Mouse (Mus musculus): Measurements from ENCODE around the gene Sspn. TPM values are rescaled to one million over a fixed set of nuclear protein-coding genes. Genes with fewer than 3 reads are reported as not detected.

The Sspn gene
- total RNA-seq (2014; fragmentation: Nextera tagmentation), result not detected in 2 replicates
- 0.06 and 0.11 TPM in 2 replicates for total RNA-seq (2017)
- not detected in 2 replicates for polyA plus RNA-seq (2012)

DNA sequence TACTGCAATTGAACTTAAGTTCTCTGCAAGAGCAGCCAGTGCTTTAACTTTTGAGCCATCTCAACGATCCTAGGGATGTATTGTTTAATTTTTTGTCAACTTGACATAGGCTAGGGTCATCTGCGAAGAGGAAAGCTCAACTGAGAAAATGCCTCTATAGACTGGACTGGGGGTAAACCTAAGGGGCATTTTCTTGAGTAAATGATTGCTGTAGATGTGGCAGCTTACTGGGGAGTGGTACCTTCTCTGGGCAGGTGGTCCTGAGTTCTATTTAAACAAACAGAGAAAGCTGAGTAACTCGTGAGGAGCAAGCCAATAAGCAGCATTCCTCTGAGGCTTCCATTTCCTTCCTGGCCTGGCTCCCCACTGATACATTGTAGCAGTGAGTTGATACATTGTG is at the start of gene Sspn:
Gene Sspn, plus strand, starts transcription at position 301 of the 400 bp plus-strand sequence.
- no peaks in the 10 kb centered on the region for H3K4me1 ChIP-seq (ENCODE audit: insufficient read depth, low read depth, low read length)
- TF ChIP-seq POLR2AphosphoS5 (IDR thresholded peaks at IDR 0.05; ENCODE audit: insufficient replicate concordance, low read depth, low read length), result no peak
- TF ChIP-seq CTCF (IDR thresholded peaks at IDR 0.05; ENCODE audit: low read depth, low read length), result no peak
- TF ChIP-seq GATA2 (IDR thresholded peaks at IDR 0.05; ENCODE audit: borderline replicate concordance, low read depth, low read length), result no peak
- TF ChIP-seq TAL1 (conservative IDR thresholded peaks at IDR 0.05; ENCODE audit: low read depth, low read length), result no peak
- TF ChIP-seq GATA1 (IDR thresholded peaks at IDR 0.05; ENCODE audit: borderline replicate concordance, low read length), result no peak
- no peak within 1 kb of the TSS for H3K4me3 ChIP-seq (ENCODE audit: low read depth, low read length)
- ATAC-seq (ENCODE audit: extremely low read depth, insufficient number of reproducible peaks, low FRiP score, poor library complexity, severe bottlenecking), result no peak
- peaks cover 67% of the 10 kb centered on the region for H3K9me3 ChIP-seq (replicated peaks)
- no peaks in the 10 kb centered on the region; the same call in 1 of the 2 replicates for H3K27me3 ChIP-seq (ENCODE audit: insufficient read depth, low read length)
- no peak for DNase-seq (ENCODE audit: low spot score)
- H3K36me3 ChIP-seq (replicated peaks), result no peaks in the 10 kb centered on the region

DNA sequence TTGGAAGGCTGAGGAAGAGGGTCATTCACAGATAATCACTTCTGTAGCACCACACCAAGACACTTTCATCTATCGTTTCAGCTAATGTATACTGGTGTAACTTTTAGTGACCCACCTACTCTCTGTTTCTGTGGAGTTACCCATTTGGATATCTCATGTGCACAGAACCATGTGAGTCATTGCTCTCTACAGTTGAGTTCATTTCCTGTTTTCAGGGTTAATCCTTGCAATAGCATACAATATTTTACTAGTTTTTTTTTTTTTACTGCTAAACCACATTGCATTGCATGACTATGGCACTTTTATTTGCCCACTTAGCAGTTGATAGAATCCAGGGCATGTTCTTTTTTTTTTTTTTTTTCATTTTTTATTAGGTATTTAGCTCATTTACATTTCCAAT is 48.4 kb upstream of the Sspn start:
- Histone ChIP-seq H3K27me3 (ENCODE audit: insufficient read depth, low read length) (no peaks in the 10 kb centered on the region), H3K36me3 (replicated peaks) (no peaks in the 10 kb centered on the region), H3K4me3 (ENCODE audit: low read depth, low read length) (no peak overlapping the region), H3K9me3 (replicated peaks) (peaks cover 57% of the 10 kb centered on the region), H3K4me1 (ENCODE audit: insufficient read depth, low read depth, low read length) (no peaks in the 10 kb centered on the region)
- no peak for TF ChIP-seq GATA1 (IDR thresholded peaks at IDR 0.05; ENCODE audit: borderline replicate concordance, low read length)
- TF ChIP-seq POLR2AphosphoS5 (IDR thresholded peaks at IDR 0.05; ENCODE audit: insufficient replicate concordance, low read depth, low read length), result no peak
- no peak for DNase-seq (ENCODE audit: low spot score)
- ATAC-seq (ENCODE audit: extremely low read depth, insufficient number of reproducible peaks, low FRiP score, poor library complexity, severe bottlenecking), result no peak

DNA sequence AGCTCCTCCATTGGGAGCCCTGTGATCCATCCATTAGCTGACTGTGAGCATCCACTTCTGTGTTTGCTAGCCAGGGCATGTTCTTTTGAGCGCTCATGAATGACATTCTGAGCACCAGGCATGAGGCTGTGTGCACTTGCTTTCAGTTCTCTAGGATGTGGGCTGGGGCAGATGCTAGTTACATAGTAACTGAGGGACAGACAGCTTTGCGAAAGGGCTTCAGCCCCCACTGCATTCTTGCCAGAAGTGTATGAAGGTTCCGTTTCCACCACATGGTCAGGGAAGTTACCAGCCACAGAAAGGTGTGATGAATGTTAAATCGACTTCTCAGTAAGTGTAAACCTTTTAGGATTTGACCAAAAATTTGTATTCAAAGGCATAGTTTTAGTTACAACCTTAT is 47.8 kb upstream of the Sspn start:
- H3K4me1 ChIP-seq (ENCODE audit: insufficient read depth, low read depth, low read length), result no peaks in the 10 kb centered on the region
- no peaks in the 10 kb centered on the region for H3K27me3 ChIP-seq (ENCODE audit: insufficient read depth, low read length)
- peaks cover 54% of the 10 kb centered on the region for H3K9me3 ChIP-seq (replicated peaks)
- no peak overlapping the region for H3K4me3 ChIP-seq (ENCODE audit: low read depth, low read length)
- no peak for DNase-seq (ENCODE audit: low spot score)
- TF ChIP-seq GATA2 (IDR thresholded peaks at IDR 0.05; ENCODE audit: borderline replicate concordance, low read depth, low read length) (no peak), CTCF (IDR thresholded peaks at IDR 0.05; ENCODE audit: low read depth, low read length) (no peak), TAL1 (conservative IDR thresholded peaks at IDR 0.05; ENCODE audit: low read depth, low read length) (no peak), GATA1 (IDR thresholded peaks at IDR 0.05; ENCODE audit: borderline replicate concordance, low read length) (no peak), POLR2AphosphoS5 (IDR thresholded peaks at IDR 0.05; ENCODE audit: insufficient replicate concordance, low read depth, low read length) (no peak)
- no peaks in the 10 kb centered on the region for H3K36me3 ChIP-seq (replicated peaks)
- ATAC-seq (ENCODE audit: extremely low read depth, insufficient number of reproducible peaks, low FRiP score, poor library complexity, severe bottlenecking), result no peak

- no peak for DNase-seq (ENCODE audit: low spot score)
- H3K36me3 ChIP-seq (replicated peaks), result no peaks in the 10 kb centered on the region
- no peaks in the 10 kb centered on the region for H3K27me3 ChIP-seq (ENCODE audit: insufficient read depth, low read length)
- TF ChIP-seq CTCF (IDR thresholded peaks at IDR 0.05; ENCODE audit: low read depth, low read length) (no peak), GATA1 (IDR thresholded peaks at IDR 0.05; ENCODE audit: borderline replicate concordance, low read length) (no peak), TAL1 (conservative IDR thresholded peaks at IDR 0.05; ENCODE audit: low read depth, low read length) (no peak), GATA2 (IDR thresholded peaks at IDR 0.05; ENCODE audit: borderline replicate concordance, low read depth, low read length) (no peak), POLR2AphosphoS5 (IDR thresholded peaks at IDR 0.05; ENCODE audit: insufficient replicate concordance, low read depth, low read length) (no peak)
- H3K4me3 ChIP-seq (ENCODE audit: low read depth, low read length), result no peak overlapping the region
- no peak for ATAC-seq (ENCODE audit: extremely low read depth, insufficient number of reproducible peaks, low FRiP score, poor library complexity, severe bottlenecking)
- peaks cover 60% of the 10 kb centered on the region for H3K9me3 ChIP-seq (replicated peaks)
- H3K4me1 ChIP-seq (ENCODE audit: insufficient read depth, low read depth, low read length), result no peaks in the 10 kb centered on the region
Measured at GRCm38 (mm10) chr6:145885069-145885468, 46.4 kb upstream of the Sspn start.

GRCm38 (mm10) chr6:145886277-145886676 is 45.2 kb upstream of the Sspn start:
- DNase-seq (ENCODE audit: low spot score) (no peak), ATAC-seq (ENCODE audit: extremely low read depth, insufficient number of reproducible peaks, low FRiP score, poor library complexity, severe bottlenecking) (no peak)
- H3K27me3 ChIP-seq (ENCODE audit: insufficient read depth, low read length), result no peaks in the 10 kb centered on the region
- H3K36me3 ChIP-seq (replicated peaks), result no peaks in the 10 kb centered on the region
- no peak for TF ChIP-seq GATA2 (IDR thresholded peaks at IDR 0.05; ENCODE audit: borderline replicate concordance, low read depth, low read length)
- no peak for TF ChIP-seq CTCF (IDR thresholded peaks at IDR 0.05; ENCODE audit: low read depth, low read length)
- TF ChIP-seq TAL1 (conservative IDR thresholded peaks at IDR 0.05; ENCODE audit: low read depth, low read length), result no peak
- TF ChIP-seq POLR2AphosphoS5 (IDR thresholded peaks at IDR 0.05; ENCODE audit: insufficient replicate concordance, low read depth, low read length), result no peak
- TF ChIP-seq GATA1 (IDR thresholded peaks at IDR 0.05; ENCODE audit: borderline replicate concordance, low read length), result no peak
- H3K4me3 ChIP-seq (ENCODE audit: low read depth, low read length), result no peak overlapping the region
- H3K4me1 ChIP-seq (ENCODE audit: insufficient read depth, low read depth, low read length), result no peaks in the 10 kb centered on the region
- peaks cover 60% of the 10 kb centered on the region for H3K9me3 ChIP-seq (replicated peaks)

- Histone ChIP-seq H3K36me3 (replicated peaks) (no peaks in the 10 kb centered on the region), H3K27me3 (ENCODE audit: insufficient read depth, low read length) (no peaks in the 10 kb centered on the region), H3K9me3 (replicated peaks) (peaks cover 66% of the 10 kb centered on the region), H3K4me3 (ENCODE audit: low read depth, low read length) (no peak overlapping the region), H3K4me1 (ENCODE audit: insufficient read depth, low read depth, low read length) (no peaks in the 10 kb centered on the region)
- ATAC-seq (ENCODE audit: extremely low read depth, insufficient number of reproducible peaks, low FRiP score, poor library complexity, severe bottlenecking) (no peak), DNase-seq (ENCODE audit: low spot score) (no peak)
- TF ChIP-seq POLR2AphosphoS5 (IDR thresholded peaks at IDR 0.05; ENCODE audit: insufficient replicate concordance, low read depth, low read length) (no peak), CTCF (IDR thresholded peaks at IDR 0.05; ENCODE audit: low read depth, low read length) (no peak)
Measured at GRCm38 (mm10) chr6:145887719-145888118, 43.7 kb upstream of the Sspn start.

GRCm38 (mm10) chr6:145891951-145892350 is 39.5 kb upstream of the Sspn start:
- Histone ChIP-seq H3K36me3 (replicated peaks) (no peaks in the 10 kb centered on the region), H3K27me3 (ENCODE audit: insufficient read depth, low read length) (no peaks in the 10 kb centered on the region), H3K9me3 (replicated peaks) (peaks cover 76% of the 10 kb centered on the region), H3K4me1 (ENCODE audit: insufficient read depth, low read depth, low read length) (no peaks in the 10 kb centered on the region), H3K4me3 (ENCODE audit: low read depth, low read length) (no peak overlapping the region)
- DNase-seq (ENCODE audit: low spot score) (no peak), ATAC-seq (ENCODE audit: extremely low read depth, insufficient number of reproducible peaks, low FRiP score, poor library complexity, severe bottlenecking) (no peak)
- no peak for TF ChIP-seq TAL1 (conservative IDR thresholded peaks at IDR 0.05; ENCODE audit: low read depth, low read length)
- TF ChIP-seq POLR2AphosphoS5 (IDR thresholded peaks at IDR 0.05; ENCODE audit: insufficient replicate concordance, low read depth, low read length), result no peak
- no peak for TF ChIP-seq GATA2 (IDR thresholded peaks at IDR 0.05; ENCODE audit: borderline replicate concordance, low read depth, low read length)
- TF ChIP-seq GATA1 (IDR thresholded peaks at IDR 0.05; ENCODE audit: borderline replicate concordance, low read length), result no peak
- no peak for TF ChIP-seq CTCF (IDR thresholded peaks at IDR 0.05; ENCODE audit: low read depth, low read length)
